Mouse (Mus musculus) embryonic fibroblast, embryonic 13.5 days (primary cell): ENCODE results near the gene Aifm3.

Experiments used
- CTCF ChIP-seq: IDR thresholded peaks from 2 replicates; pipeline ENCODE4 v1.5.1; 2011; ENCODE audit warnings: mild to moderate bottlenecking, control low read depth, low read length, moderate library complexity, borderline replicate concordance; ENCODE audit not compliant: insufficient read depth
- POLR2A ChIP-seq: IDR thresholded peaks from 2 replicates; pipeline ENCODE4 v1.6.1; 2011; ENCODE audit warnings: low read depth, mild to moderate bottlenecking, control low read depth, low read length, moderate library complexity

DNA sequence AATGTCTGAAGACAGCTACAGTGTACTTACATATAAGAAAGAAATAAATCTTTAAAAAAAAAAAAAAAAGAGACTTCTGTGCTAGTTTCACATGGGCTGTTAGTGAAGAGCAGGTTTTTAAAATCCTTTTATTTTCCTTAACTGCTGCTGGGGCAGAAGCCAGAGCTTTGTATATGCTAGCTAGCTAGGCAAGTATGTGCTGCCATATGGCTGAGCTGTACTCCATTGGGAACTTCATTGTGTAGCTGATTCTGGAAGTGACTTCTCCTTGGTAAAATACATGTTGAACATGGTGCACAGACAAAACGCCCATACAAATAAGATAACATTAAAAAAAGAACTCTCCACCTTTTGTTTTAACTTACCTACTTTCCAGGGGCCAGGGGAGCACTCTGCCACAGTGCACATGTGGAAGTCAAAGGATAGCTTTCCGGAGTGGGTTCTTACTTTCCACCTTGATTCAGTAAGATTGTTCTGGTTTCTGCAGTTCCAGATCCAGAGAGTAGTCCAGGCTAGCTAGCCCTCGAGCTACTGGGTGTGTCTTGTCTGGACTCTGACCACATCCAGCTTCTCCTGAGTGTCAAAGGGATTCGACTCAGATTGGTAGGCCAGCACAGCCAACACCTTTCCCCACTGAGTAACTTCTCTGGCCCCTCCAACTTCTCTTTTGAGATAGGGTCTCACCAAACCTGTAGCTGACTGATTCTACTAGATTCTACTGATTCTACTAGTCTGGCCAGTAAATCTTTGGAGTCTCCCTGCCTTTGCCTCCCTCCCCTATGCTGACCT, 22.3 kb upstream of the Aifm3 start:
- no peak for TF ChIP-seq CTCF
- no peak for TF ChIP-seq POLR2A
